Mouse (Mus musculus): ENCODE data around the gene Myo1g.

Gene Myo1g

DNA sequence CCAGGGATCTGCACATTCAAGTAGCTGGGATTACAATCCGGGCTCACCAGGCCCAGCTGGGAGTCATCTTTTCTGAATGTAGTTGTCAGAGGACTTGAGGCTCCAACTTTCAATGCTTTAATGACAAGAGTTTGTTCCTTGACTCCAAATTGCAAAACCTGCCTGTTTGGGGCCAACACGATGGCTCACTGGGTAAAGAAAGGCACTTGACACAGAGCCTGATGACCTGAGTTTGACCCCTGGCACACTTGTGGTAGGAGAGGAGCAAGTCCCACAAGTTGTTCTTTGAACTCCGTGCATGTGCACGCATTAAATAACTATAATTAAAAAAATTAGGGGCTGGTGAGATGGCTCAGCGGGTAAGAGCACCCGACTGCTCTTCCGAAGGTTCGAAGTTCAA, 9.2 kb upstream of the Myo1g start:
- DNase-seq (ENCODE audit: low read depth, low spot score) = peak; percentile 32

DNA sequence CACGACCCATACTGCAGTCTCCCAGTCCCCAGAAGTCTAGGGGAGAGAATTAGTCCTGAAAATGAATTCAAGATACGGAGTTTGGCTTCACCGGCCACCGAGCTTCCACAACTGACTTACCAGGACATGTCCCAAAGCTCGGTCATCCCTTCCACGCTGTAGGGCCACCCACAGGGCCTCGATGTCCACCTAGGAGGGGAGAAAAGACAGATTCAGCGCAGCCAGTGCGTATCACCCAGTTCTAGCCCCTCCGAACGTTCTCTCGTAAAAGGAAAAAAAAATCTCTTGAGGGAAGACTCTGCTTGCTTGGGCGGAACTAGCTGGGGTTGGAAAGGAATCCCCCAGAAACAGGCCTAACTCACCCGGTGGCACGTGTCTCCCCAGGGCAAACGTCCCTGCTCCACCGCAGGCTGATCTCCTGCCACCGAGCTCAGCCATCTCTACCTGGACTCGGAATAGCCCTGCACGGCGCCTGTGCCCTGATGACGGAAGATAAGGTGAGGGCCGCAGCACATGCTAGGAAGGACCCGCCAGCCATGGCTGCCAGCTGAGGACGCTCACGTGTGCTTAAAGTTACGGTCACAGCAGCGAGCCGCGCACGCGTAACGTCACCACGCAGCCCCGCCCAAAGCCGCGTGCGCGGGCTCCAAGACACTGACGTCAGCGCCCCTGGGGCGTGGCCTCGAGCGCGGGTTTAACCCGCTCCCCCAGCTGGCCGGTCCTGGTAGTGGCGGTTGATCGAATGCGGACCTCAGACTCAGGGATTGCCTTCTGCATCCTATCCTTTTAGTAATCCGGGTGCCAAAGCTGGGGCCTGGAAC, 7.6 kb upstream of the Myo1g start:
- peak; percentile 99 for DNase-seq (ENCODE audit: low read depth, low spot score)

DNA sequence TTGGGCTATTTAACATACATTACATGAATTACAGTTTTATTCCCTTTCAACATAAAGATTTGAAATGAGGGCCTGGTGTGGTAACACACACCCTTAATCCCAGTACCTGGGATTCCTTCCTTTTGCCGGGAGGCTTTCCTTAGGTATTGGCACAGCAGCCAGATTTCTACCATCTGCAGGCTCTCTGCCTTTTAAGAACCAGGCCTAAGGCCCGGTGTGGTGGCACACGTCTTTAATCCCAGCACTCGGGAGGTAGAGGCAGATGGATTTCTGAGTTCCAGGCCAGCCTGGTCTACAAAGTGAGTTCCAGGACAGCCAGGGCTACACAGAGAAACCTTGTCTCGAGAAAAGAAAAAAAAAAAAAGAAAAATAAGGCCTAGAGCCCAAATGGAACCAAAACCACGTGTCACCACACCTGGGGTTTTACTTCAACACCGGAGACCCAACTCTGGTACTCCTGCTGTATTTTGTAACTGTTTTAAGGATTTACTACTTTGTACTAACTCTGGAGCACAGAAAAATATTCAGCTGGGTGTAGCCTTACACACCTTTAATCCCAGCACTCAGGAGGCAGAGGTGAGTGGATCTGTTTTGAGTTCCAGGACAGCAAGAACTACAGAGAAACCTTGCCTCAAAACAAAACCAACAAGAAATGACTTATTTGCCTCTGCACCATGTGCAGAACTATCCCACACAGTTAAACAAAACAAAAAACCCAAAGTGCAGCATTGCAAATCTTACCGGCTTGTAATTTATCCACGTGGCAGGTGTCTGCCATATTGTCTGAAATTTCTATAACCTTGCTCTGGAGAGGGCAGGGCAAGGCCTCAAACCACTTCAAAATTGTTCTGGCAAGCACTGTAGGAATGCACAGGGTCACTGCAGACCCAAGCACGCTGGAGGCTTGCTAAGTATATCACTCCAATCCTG, 6.8 kb upstream of the Myo1g start:
- no peak for DNase-seq (ENCODE audit: low read depth, low spot score)

GRCm38 (mm10) chr11:6526526-6527255, 5.9 kb upstream of the Myo1g start:
- DNase-seq (ENCODE audit: low read depth, low spot score) = peak; percentile 62

GRCm38 (mm10) chr11:6525241-6525640, 4.5 kb upstream of the Myo1g start:
- no peak for DNase-seq (ENCODE audit: low read depth, low spot score)

- no peak for DNase-seq (ENCODE audit: low read depth, low spot score)
Observed at GRCm38 (mm10) chr11:6524880-6525238, 4.1 kb upstream of the Myo1g start.

GRCm38 (mm10) chr11:6524165-6524879, 3.6 kb upstream of the Myo1g start:
- DNase-seq (ENCODE audit: low read depth, low spot score) = peak; percentile 38

DNA sequence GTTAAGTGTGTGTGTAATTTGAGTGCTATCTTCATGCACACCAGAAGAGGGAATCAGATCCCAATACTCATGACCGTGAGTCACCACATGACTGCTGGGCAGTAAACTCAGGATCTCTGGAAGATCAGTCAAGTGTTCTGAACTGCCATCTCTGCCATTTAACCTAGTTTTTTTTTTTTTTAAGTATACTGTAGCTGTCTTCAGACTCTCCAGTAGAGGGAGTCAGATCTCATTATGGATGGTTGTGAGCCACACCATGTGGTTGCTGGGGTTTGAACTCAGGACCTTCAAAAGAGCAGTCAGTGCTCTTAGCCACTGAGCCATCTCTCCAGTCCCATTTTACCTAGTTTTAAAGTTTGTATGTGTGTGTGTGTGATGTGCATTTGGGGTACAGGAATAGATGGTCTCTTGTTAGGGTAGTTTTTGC, 2.9 kb upstream of the Myo1g start:
- DNase-seq (ENCODE audit: low read depth, low spot score) = peak; percentile 75

DNA sequence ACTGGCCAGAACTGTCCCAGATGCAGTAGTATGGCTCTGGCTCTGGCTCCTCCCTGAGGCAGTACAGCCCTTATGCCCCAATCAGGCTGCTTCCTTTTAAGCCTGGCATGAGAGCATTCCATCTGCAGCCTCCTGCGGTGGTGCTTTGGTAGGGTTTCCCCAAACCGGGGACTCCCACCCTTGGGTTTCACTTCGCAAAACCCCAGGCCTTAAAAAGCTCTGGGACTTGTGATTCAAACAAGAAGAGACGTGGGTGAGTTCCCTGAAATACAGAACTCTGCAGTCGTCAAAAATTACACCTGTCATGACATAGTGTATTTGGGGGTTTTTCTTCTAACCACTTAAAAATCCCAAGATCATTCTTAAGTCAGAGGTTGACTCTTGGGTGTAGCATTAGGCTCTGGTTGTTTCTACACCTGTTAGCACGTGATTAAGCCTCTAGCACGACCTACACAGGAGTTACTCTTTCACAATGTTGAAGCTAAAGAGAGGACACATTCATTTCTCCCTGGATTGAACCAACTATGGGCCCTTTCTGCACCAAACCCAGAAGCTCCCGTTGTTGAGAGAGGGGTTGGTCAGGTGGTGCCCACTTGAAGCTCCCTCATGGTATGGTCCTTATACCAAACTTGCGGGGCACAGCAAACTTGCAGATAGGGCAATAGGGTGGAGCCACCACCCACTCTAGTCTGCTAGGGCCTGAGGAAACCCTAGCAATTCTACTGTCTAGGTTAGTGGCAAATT, 2.2 kb upstream of the Myo1g start:
- DNase-seq (ENCODE audit: low read depth, low spot score) = no peak

GRCm38 (mm10) chr11:6519491-6520033, 1.2 kb downstream of the Myo1g start:
- DNase-seq (ENCODE audit: low read depth, low spot score) = peak; percentile 59

GRCm38 (mm10) chr11:6514837-6515236, 5.9 kb downstream of the Myo1g start:
- DNase-seq (ENCODE audit: low read depth, low spot score) = no peak

GRCm38 (mm10) chr11:6508269-6508876, 12.4 kb downstream of the Myo1g start:
- no peak for DNase-seq (ENCODE audit: low read depth, low spot score)

- DNase-seq (ENCODE audit: low read depth, low spot score) = no peak
Observed at GRCm38 (mm10) chr11:6506516-6506915, 14.2 kb downstream of the Myo1g start.

DNA sequence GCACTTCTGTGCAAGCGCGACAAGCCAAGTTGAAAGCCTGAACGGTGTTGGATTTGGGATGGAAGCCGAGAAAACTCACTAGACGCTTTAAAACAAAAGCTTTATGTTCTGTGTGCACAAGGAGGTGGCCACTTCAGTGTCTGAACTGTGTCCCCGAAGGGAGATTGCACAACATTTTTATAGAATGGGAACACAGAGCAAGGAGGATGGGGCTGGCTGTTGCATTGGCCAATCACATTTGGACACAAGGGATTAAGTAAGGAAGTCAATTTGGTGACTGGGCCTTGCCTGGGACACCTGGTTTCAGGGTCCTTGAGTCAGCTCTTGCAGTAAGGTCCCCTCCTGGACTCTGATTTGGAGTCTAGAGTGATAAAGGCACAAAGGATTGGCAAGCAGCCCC, 16.1 kb downstream of the Myo1g start:
- DNase-seq (ENCODE audit: low read depth, low spot score) = no peak

- no peak for DNase-seq (ENCODE audit: low read depth, low spot score)
Observed at GRCm38 (mm10) chr11:6504226-6504625, 16.5 kb downstream of the Myo1g start.

GRCm38 (mm10) chr11:6502506-6502905, 18.3 kb downstream of the Myo1g start:
- DNase-seq (ENCODE audit: low read depth, low spot score) = no peak

DNA sequence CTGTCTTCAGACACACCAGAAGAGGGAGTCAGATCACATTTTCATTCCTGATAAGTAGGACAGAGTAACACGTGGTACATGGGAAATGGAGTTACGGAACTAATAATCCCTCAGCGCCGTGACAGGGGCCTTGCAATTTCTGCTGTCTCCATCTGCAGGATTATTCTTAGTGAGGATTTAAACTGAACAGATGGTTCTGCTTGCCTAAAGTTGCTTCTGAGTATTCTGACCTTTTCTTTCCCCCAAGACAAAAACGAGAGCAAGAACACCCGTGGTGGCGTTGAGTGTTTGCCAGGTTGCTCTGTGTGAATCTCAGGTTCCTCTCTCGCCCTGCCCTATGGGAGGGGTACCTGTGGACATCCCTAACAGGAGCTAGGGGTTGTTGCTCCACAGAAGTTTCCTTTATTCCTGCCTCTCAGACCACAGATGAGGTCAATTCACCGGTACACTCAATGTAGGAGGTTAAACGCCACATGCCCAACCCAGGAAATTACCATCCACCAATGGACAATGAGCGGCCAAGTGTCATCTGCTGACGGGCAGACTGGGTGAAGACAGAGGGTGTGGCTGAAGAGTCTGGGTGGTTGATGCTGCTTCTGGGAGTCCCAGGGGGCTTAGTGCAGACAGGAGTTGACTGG, 23.3 kb downstream of the Myo1g start:
- no peak for DNase-seq (ENCODE audit: low read depth, low spot score)

DNA sequence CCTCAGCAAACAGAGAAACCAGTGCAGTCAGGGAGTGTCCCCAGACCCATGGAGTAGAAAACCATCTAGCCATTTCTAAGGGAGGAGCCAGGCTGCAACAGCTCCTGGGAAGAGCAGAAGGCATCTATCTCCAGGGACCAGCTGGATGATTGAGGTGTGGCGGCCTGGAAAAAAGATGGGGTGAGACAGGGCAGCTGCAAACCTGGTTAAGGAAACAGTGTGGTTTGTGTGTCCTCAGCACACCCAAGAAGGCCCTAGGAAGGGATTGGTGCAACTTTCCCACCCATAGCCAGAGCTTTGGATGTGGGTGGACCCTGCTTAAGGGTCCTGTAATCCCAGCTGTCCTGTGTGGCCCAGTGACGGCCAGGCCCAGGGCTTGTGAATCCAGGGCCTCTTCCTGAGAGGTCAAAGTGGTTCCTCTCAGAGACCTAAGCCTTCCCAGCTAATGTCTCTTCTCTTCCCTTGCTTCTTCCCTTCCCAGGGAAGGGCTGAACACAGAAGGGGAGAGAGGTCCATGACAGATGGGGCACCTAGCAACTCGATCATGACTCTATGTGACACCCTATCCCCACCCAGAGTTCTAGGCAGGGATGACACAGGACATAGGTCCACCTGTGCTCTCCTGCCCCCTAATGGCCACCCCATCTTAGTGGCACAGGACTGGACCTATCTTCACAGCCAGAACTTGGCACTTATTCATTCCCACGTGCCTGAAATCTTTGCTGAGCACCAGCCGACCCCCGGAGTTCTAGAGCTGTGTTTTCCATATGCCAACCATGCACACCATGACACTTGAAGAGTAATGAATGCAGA, 30.9 kb downstream of the Myo1g start:
- DNase-seq (ENCODE audit: low read depth, low spot score) = peak; percentile 71

DNA sequence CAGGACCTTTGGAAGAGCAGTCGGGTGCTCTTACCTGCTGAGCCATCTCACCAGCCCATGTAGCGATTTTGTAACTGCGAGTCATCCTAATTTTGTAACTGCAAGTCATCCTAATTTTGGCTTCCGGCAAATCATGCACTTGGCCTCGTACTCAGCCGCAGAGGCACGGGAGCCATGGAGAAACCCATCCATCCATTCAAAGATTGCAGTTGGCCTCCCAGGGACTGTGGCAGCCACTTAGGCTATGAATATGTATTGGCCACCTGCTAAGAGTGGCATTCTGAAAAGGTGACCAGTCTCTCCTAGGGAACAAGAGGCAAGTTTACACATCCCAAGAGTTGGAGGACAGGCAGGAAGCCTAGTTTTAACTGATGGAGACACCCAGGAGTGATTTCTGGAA, 31.5 kb downstream of the Myo1g start:
- peak; percentile 61 for DNase-seq (ENCODE audit: low read depth, low spot score)

All from ES-CJ7 (cell line).